Mouse (Mus musculus): Measurements from ENCODE around the gene Tmem205. TPM values are rescaled to one million over a fixed set of nuclear protein-coding genes. Genes with fewer than 3 reads are reported as not detected.
A peak's percentile ranks its signal among the peaks of the same experiment; 100 is the strongest.

Gene Tmem205
- polyA plus RNA-seq, 1 experiment, result not detected

DNA sequence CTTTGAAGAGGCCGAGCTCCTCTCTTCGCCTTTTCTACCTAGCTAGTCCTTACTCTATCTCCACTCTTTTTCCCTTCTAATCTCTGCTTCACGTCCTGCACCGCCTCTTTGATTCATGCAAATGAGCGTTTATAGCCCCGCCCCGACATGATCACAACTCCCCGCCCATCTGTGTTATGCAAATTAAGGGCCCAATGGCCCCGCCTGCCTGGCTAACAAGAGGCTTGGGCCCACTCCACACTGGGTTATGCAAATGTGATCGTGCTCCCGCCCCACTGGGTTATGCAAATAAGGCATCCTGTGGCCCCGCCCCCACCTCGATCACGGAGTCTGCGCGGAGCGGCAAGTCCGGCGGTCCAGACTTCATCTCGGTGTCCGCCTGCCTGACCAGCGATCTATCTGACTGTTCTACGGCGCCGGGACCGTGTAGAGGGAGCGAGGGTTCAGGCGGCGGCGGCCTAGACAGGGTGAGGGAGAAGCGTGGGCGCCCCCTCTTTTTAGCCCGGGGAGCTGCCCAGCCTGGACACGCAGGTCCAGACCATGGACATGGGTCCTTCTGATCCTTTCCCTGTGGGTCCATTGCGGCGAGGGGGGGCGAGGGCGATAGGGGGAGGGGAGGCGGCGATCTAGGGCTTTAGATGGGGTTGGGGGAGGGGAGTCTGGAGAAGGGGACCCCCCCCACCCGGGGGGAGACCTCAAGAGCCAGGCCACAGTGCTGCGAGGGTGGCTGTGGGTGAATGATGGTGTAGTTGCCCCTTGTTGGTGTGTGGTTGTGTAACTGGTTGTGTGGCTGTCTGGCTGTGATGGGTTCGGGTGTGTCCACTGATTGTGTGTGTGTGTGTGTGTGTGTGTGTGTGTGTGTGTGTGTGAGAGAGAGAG lies 9.6 kb upstream of the Tmem205 start, which contains the start of gene Plppr2:
Plppr2 (plus strand) TSS at position 342 of the 879 bp plus-strand sequence.
- peak within 1 kb of the TSS; percentile 18; the same call in 1 of the 2 replicates for H3K27ac ChIP-seq (ENCODE audit: insufficient read depth, low read depth, low read length)
- H3K4me3 ChIP-seq (ENCODE audit: insufficient read depth, low read depth, low read length), result peak within 1 kb of the TSS; percentile 87
- TF ChIP-seq CTCF (IDR thresholded peaks at IDR 0.05; ENCODE audit: insufficient read depth, low read depth, low read length), result no peak
- TF ChIP-seq POLR2A (IDR thresholded peaks at IDR 0.05; ENCODE audit: insufficient read depth, low read depth, low read length), result peak; percentile 46
- WGBS, result under 1% methylated on average over 43 of the region's 43 CpGs
- peaks cover 16% of the 10 kb centered on the region for H3K4me1 ChIP-seq (ENCODE audit: control insufficient read depth, insufficient read depth, low read length)

- WGBS, result 84% methylated on average over 7 of the region's 7 CpGs
- no peak overlapping the region for H3K27ac ChIP-seq (ENCODE audit: insufficient read depth, low read depth, low read length)
- TF ChIP-seq POLR2A (IDR thresholded peaks at IDR 0.05; ENCODE audit: insufficient read depth, low read depth, low read length) (no peak), CTCF (IDR thresholded peaks at IDR 0.05; ENCODE audit: insufficient read depth, low read depth, low read length) (no peak)
- H3K4me3 ChIP-seq (ENCODE audit: insufficient read depth, low read depth, low read length), result no peak overlapping the region
- H3K4me1 ChIP-seq (ENCODE audit: control insufficient read depth, insufficient read depth, low read length), result peaks cover 16% of the 10 kb centered on the region
These were observed 8.2 kb upstream of the Tmem205 start for GRCm38 (mm10) chr9:21935466-21936131.

- Histone ChIP-seq H3K27ac (ENCODE audit: insufficient read depth, low read depth, low read length) (no peak overlapping the region), H3K4me1 (ENCODE audit: control insufficient read depth, insufficient read depth, low read length) (peaks cover 12% of the 10 kb centered on the region), H3K4me3 (ENCODE audit: insufficient read depth, low read depth, low read length) (no peak overlapping the region)
- 92% methylated on average over 12 of the region's 12 CpGs for WGBS
- TF ChIP-seq POLR2A (IDR thresholded peaks at IDR 0.05; ENCODE audit: insufficient read depth, low read depth, low read length) (no peak), CTCF (IDR thresholded peaks at IDR 0.05; ENCODE audit: insufficient read depth, low read depth, low read length) (no peak)
These were observed 6.7 kb upstream of the Tmem205 start for GRCm38 (mm10) chr9:21934021-21934420.

DNA sequence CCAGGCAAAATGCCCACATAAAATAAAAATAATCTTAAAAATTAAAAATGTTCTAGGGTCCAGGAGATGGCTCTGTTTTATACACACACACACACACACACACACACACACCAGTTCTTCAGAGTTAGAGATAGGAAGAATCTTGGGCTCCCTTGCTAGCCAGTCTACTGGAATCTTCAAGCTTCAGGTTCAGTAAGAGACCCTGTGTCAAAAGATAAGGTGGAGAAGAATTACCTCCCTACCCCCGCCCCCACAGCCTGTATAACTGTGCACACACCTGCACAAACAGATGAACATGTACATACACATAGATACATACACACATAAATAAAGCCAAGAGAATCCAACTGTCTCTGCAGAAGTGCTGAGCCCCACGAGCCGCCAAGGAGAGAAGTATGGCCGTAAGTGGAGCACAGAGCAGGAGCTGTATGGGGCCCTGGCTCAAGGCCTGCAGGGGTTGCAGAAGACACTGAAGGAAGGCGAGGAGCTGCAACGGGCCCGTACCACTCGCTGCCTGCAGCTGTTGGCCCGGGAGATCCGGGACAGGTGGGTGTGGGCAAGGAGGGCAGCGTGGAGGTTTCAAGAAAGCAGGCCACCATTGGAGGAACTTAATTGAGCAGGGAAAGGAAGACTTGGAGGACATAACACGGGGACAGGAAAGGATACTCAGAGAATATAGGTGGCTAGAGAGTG lies 5.2 kb upstream of the Tmem205 start:
- Histone ChIP-seq H3K27ac (ENCODE audit: insufficient read depth, low read depth, low read length) (no peak overlapping the region), H3K4me1 (ENCODE audit: control insufficient read depth, insufficient read depth, low read length) (peaks cover 3% of the 10 kb centered on the region; the same call in 1 of the 2 replicates), H3K4me3 (ENCODE audit: insufficient read depth, low read depth, low read length) (no peak overlapping the region)
- 65% methylated on average over 12 of the region's 12 CpGs for WGBS
- TF ChIP-seq CTCF (IDR thresholded peaks at IDR 0.05; ENCODE audit: insufficient read depth, low read depth, low read length) (no peak), POLR2A (IDR thresholded peaks at IDR 0.05; ENCODE audit: insufficient read depth, low read depth, low read length) (no peak)

DNA sequence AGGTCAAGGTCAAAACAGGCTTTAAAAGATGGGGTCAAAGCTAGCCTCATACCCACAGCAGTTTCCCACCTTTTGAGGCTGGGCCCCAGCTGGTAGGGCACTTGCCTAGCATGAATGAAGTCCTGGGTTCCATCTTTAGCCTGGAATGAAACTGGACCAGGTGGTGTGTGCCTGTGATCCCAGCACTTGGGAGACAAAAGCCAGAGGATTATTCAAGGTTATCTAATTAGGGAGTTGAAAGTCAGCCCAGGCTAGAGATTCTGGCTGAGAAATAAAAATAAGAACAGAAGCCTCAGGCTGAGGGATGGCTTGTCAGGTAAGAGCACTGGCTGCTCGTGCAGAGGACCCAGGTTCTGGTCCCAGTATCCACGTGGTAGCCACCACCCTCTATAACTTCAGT lies 4.7 kb upstream of the Tmem205 start:
- WGBS, result 70% methylated on average over 2 of the region's 2 CpGs
- Histone ChIP-seq H3K4me3 (ENCODE audit: insufficient read depth, low read depth, low read length) (no peak overlapping the region), H3K4me1 (ENCODE audit: control insufficient read depth, insufficient read depth, low read length) (peaks cover 3% of the 10 kb centered on the region; the same call in 1 of the 2 replicates), H3K27ac (ENCODE audit: insufficient read depth, low read depth, low read length) (no peak overlapping the region)
- TF ChIP-seq POLR2A (IDR thresholded peaks at IDR 0.05; ENCODE audit: insufficient read depth, low read depth, low read length) (no peak), CTCF (IDR thresholded peaks at IDR 0.05; ENCODE audit: insufficient read depth, low read depth, low read length) (no peak)

GRCm38 (mm10) chr9:21929208-21929607 lies 1.9 kb upstream of the Tmem205 start:
- TF ChIP-seq CTCF (IDR thresholded peaks at IDR 0.05; ENCODE audit: insufficient read depth, low read depth, low read length), result no peak
- Histone ChIP-seq H3K27ac (ENCODE audit: insufficient read depth, low read depth, low read length) (no peak overlapping the region), H3K4me1 (ENCODE audit: control insufficient read depth, insufficient read depth, low read length) (peaks cover 10% of the 10 kb centered on the region), H3K4me3 (ENCODE audit: insufficient read depth, low read depth, low read length) (no peak overlapping the region)
- 88% methylated on average over 3 of the region's 3 CpGs for WGBS

- Histone ChIP-seq H3K4me1 (ENCODE audit: control insufficient read depth, insufficient read depth, low read length) (peaks cover 9% of the 10 kb centered on the region), H3K4me3 (ENCODE audit: insufficient read depth, low read depth, low read length) (peak overlapping the region; percentile 63), H3K27ac (ENCODE audit: insufficient read depth, low read depth, low read length) (peak overlapping the region; percentile 16)
- no peak for TF ChIP-seq CTCF (IDR thresholded peaks at IDR 0.05; ENCODE audit: insufficient read depth, low read depth, low read length)
- no peak for TF ChIP-seq POLR2A (IDR thresholded peaks at IDR 0.05; ENCODE audit: insufficient read depth, low read depth, low read length)
- under 1% methylated on average over 6 of the region's 6 CpGs for WGBS
These were observed 572 bp downstream of the Tmem205 start for GRCm38 (mm10) chr9:21926784-21927183.

GRCm38 (mm10) chr9:21926155-21926554 lies 1.2 kb downstream of the Tmem205 start:
- peaks cover 9% of the 10 kb centered on the region for H3K4me1 ChIP-seq (ENCODE audit: control insufficient read depth, insufficient read depth, low read length)
- TF ChIP-seq POLR2A (IDR thresholded peaks at IDR 0.05; ENCODE audit: insufficient read depth, low read depth, low read length) (no peak), CTCF (IDR thresholded peaks at IDR 0.05; ENCODE audit: insufficient read depth, low read depth, low read length) (no peak)
- H3K27ac ChIP-seq (ENCODE audit: insufficient read depth, low read depth, low read length), result no peak overlapping the region
- H3K4me3 ChIP-seq (ENCODE audit: insufficient read depth, low read depth, low read length), result no peak overlapping the region; the same call in 1 of the 2 replicates
- whole genome bisulfite sequencing, result 79% methylated on average over 6 of the region's 6 CpGs
